Mouse (Mus musculus): Measurements from ENCODE around the gene Slc12a9.
"Not testable (repeated sequence)": the region's sequence is repeated elsewhere in the genome, so short reads cannot be mapped to it uniquely, and the experiment has no call there.

Slc12a9 gene

GRCm38 (mm10) chr5:137286655-137287031 is 46.8 kb downstream of the Slc12a9 start:
- DNase-seq, result peak; percentile 89

DNA sequence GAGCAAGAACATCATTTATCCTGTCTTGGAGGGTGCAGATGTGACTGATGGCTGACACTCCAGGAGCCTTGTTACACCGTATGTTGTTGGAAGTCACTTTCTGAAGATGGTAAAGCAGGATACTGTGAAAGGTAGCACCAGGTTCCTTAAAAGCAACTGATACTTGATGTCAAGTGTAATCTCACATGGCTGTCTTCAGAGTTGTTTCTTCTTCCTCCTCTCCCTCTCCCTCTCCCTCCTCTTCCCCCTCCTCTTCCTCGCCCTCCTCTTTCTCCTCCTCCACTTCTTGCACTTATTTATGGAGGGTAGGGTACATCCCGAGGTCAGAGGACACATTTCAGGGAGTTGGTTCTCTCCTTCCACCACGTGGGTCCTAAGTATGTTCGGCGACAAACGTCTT is 47.4 kb downstream of the Slc12a9 start:
- DNase-seq, result no peak

DNA sequence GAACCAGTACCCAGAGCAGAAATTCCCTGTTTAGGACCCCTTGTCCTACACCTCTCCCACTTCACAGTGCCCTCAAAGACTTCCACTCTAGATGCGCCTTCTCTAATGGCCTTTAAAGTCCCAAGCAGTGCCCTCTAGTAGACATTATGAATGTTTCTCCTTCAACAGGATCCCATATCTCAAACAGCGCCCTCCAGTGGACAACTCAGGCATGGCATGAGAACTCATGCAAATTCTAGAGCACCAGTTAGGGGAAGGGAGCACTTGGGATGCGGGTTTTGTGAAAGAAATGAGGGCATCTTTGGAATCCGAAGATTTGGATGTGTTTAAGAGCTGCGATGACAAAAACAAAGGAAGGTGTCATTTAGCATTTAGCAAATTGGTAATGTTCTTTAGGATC is 48.4 kb downstream of the Slc12a9 start:
- DNase-seq, result no peak

DNA sequence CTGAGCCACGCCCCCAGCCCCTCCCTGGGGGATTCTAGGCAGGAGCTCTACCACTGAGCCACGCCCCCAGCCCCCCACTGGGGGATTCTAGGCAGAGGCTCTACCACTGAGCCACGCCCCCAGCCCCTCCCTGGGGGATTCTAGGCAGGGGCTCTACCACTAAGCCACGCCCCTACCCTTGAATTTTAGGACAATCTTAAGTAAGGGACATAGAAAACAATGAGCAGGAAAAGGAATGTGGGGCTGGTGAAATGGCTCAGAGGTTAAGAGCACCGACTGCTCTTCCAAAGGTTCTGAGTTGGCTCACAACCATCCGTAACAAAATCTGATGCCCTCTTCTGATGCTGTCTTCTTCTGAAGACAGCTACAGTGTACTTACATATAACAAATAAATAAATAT is 49.0 kb downstream of the Slc12a9 start:
- DNase-seq, result not testable (repeated sequence)

- DNase-seq, result no peak
Observed at GRCm38 (mm10) chr5:137277360-137278342, 55.7 kb downstream of the Slc12a9 start.

DNA sequence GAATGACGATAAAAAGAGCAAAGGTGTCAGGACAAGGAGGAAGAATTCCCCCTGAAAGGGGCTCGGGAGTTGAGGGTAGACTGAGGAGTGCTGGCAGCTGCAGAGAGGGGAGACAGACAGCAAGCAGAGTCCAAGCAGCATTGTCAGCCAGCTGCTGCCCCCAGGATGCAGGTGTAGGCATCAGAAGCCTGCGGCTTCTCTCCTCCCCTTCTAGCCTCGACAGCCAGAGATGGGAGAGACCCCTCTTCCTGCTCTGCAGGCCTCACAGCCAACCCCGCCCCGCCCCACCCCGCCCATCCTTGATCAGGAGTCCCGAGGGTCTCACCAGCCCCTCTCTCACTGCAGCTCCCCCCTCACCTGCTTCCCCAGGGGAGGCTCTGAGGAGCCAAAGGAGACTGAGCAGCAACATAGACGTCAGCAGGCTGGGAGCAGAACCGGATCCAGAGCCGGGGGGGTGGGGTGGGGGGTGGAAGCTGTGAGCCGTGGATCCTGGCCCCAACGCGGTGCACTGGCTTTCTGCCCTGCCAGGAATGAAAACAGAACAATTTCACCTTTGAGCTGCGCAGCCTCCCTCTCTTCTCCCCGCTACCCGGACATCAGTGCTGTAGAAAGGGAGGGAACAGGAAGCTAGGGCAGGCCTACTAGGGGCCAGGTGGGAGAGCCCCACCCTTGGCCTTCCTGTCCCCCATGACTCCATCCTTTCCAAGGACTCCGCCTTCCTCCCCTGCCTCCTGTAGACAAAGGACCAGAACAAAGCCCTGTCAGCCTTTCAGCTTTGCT is 65.1 kb downstream of the Slc12a9 start:
- no peak for DNase-seq

- DNase-seq, result no peak
Observed at GRCm38 (mm10) chr5:137264787-137265186, 68.6 kb downstream of the Slc12a9 start.
